Mouse (Mus musculus) regulatory T cell (primary cell): ENCODE measurements around the gene Ufsp2.

Experiments
- in situ Hi-C: fragments of 300-600 bp; cut with MboI, MseI; formaldehyde crosslinking; loops from one replicate; pipeline ENCODE4 v1.15.1; 2025; ENCODE audit warnings: high pct_unique_total_duplicates

Gene Ufsp2

DNA sequence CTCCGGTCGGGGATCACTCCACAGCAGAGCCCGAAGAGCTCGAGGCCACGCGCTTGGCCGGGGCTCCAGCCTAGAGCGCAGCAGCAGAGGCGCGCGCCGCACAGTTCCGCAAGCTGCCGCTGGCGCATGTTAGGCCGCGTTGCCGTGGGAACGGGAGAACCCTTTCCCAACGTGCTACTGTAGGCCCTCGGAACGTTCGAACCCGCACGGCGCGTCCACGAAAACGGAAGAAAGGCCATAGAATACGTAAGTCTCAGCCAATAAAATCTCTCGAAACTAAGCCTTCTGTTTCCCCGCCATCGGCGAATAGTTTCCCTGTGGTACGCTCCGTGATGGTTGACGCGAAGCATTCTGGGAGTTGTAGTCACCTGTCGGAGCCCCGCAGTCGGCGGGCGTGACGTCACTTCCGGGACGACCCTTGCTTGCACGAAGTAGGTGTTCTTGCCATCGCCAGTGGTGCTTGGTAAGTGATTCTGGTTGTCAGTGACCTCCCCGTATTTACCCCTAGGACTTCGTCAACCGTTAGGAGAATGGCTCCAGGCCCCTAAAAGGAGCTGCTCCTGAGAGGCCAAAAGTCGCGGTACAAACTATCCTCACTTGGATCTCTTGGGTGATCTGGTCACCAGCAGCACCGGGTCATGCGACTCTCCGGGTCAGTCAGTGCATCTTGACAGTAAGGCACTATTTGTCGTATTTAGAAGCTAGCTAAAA lies at the start of gene Ufsp2, which contains the start of gene 1700029J07Rik:
Gene Ufsp2, plus strand, starts transcription at position 403 of the 711 bp plus-strand sequence.
Gene 1700029J07Rik, minus strand, starts transcription at position 127 of the 711 bp plus-strand sequence.
- in situ Hi-C loops, result loop anchor here (5.0 to 25.0 kb wide), 4 partner anchors 170 to 1562 kb away; partner anchors contain the start of genes Acsl1, Rwdd4a and Trappc11

DNA sequence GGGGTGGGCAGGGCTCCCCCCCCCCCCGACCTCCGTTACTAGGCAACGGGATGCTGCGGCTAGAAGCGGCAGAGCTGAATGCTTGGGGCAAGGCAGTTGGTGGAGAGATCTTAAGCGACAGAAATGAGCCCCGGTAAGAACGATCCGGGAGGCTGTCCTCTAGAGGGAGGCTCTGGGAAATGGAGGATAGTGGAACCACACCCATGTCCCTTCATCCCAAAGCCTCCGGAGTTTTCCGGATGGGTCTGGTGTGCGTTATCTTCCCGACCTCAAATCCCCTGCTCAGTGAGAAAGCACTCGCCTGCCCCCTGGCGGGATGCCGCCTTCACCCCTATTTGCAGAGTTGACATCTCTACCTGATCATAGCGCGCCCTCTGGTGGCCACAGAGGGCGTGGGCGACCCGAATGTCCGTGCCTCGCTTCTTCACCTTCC lies 40.7 kb upstream of the Ufsp2 start, which contains the start of gene Ccdc110:
Gene Ccdc110, plus strand, starts transcription at position 38 of the 433 bp plus-strand sequence.
- in situ Hi-C loops, result loop anchor here (5.0 to 25.0 kb wide), 3 partner anchors 122 to 597 kb away; partner anchors contain the start of gene Cyp4v3

DNA sequence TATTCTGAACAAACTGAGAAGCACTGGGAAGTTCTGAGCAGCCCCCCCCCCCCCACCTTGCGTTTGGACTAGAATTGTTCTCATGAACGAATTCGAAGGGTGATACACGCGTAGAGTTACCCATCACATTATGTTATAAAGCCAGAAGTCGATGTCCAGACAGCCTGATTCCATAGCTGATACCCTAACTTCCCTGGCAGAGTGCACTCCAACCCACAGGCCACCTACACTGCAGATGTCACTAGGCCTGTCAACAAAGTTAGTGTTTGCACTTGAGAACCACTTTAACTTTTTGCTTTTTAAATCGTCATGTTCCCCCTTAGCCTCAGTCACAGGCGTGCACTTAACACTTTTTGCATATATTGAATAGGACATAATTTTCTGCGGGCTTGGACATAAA lies 38.3 kb upstream of the Ufsp2 start:
- in situ Hi-C loops, result loop anchor here (25.0 kb wide), 1 partner anchor 600 kb away; the partner anchor contains the start of gene Cyp4v3

DNA sequence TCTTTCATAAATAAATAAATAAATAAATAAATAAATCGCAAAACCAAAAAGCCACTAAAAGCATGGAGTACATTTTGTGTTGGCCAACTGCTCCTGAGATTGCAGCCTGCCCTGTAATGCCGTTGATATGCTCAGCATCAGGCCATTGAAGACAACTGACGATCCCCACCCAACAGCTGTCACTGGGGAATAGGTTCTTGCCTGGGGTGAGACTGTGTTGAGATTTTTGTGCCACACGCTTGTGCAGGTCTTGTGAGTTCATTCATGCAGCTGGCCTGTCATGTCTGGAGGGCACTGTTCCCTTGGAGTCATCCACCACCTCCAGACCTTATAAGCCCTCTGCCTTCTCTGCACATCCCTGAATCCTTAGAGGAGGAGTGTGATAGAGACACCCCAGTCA lies 29.0 kb upstream of the Ufsp2 start:
- in situ Hi-C loops, result loop anchor here (25.0 kb wide), 1 partner anchor 609 kb away; the partner anchor contains the start of gene Cyp4v3

DNA sequence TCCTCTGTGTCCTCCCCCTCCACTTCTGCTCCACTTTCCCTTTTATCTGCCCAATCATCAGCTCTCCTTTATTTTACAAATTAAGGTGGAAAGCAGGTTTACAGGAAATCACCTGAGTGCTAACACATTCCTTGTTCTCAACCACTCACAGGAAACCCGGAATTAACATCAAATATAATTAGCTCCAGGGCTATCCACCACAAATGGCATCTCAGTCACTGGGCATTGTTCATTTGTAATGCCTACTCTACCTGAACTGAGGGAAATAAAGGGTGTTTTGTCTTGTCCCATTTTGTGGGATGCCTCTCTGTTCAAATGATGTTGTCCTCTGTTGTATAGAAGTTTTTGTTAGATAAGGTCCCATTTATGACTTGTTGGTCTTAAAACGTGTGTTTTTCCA lies 24.7 kb upstream of the Ufsp2 start:
- in situ Hi-C loops, result no loop called here

DNA sequence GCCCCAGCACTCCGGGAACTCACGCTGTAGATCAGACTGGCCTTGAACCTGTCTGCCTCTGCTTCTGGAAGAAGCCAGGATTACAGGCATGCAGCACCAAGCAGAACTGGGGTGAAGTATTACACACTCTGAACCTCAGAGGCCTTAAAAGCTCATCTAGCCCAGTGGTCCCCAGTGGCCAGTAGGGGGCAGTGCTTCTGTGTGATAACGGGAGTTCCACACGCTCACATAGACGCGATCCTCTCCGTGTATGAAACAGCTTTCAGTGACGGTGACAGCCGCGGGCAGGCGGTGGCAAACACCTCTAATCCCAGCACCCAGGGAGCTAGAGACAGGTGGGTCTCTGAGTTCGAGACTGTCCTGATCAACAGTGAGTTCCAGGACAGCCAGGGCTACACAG lies 4.4 kb upstream of the Ufsp2 start:
- in situ Hi-C loops, result loop anchor here (10.0 kb wide), 2 partner anchors 174 to 504 kb away; partner anchors contain the start of gene Acsl1

DNA sequence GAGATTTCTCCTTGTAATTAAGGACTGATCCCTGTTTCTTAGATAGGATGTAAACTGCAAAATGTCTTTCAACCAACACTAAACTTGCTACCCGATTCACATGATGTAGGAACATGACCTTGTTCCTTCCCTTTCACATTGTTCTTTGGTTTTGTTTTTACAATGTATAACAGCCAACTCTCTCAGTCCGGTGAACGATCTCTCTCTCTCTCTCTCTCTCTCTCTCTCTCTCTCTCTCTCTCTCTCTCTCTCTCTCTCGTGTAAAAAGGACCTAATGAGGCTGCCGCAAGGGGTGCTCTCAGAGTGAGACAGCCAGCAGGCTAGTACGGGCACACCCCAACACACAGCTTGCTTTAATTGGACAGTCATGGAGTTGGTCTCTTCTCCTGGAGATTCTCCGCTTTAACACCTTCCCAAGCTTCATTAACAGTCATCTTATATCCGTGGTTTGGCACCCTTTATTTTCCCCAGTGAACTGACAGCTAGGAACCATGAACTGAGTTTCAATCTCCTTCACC lies 1.3 kb upstream of the Ufsp2 start:
- in situ Hi-C loops, result loop anchor here (10.0 kb wide), 2 partner anchors 171 to 501 kb away; partner anchors contain the start of gene Acsl1

DNA sequence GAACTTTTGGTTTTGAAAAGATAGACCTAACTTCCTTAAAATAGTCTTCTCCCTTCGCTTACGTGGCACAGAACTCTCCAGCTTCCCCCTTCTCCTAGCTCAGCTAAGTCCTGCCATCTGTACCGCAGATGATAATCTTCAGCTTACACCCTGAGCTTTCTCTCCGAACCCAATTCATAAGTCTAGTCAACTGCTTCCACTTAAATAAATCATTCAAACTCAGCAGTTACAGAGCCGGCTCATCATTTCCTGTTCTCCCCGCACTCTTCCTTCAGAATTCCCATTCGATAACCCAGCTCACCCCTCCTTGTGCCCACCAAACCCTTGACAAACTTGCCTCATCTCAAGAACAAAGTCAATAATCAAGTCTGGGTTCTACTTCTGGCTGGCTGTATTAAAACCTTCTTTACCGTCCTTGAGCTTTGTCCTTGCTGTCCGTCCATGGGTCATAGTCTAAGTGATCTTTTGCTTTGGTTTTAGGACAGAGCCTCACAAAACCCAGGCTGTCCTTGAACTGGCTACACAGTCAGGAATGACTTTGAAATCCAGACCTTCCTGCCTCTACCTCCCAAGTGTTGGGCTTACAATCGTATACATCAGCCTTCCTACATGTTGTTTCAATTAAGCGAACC lies 625 bp downstream of the Ufsp2 start:
- in situ Hi-C loops, result loop anchor here (5.0 to 25.0 kb wide), 4 partner anchors 169 to 1561 kb away; partner anchors contain the start of genes Acsl1, Rwdd4a and Trappc11

DNA sequence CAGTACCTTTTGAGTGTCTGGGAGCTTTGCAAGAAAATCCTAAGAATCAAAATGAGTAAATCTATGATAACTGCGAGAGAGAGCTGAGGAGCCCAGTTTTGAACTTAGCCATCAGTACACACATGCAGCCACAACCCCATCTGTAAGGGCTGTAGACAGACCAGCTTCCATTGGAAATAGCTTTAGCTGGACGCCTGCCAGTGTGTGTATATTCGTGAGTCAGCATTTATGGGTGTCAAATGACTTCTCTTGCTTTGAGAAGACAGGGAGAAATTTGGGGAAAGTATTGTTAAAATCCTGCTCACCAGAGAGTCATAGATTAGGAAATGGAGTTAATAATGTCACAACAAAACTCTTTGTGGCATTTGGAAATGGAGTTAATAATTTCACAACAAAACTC lies 11.3 kb downstream of the Ufsp2 start:
- in situ Hi-C loops, result loop anchor here (25.0 kb wide), 1 partner anchor 1551 kb away; the partner anchor contains the start of genes Rwdd4a and Trappc11

DNA sequence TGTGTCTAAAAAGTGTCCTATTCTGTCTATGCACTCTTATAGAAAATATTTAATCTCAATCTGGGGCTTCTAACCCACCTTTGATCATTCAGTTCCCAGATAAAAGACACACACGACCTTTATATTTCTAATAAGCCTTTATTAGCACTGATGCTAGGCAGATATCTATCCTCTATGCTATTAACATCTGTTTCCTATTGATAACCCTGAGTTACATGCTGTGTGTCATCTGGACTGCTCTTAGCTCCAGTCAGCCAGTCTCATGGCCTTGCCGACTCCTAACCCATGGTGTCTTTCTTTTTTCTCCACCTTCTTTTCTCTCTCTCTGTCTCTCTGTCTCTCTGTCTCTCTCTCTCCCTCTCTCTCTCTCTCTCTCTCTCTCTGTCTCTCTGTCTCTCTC lies 12.9 kb downstream of the Ufsp2 start:
- in situ Hi-C loops, result loop anchor here (25.0 kb wide), 1 partner anchor 1549 kb away; the partner anchor contains the start of genes Rwdd4a and Trappc11

DNA sequence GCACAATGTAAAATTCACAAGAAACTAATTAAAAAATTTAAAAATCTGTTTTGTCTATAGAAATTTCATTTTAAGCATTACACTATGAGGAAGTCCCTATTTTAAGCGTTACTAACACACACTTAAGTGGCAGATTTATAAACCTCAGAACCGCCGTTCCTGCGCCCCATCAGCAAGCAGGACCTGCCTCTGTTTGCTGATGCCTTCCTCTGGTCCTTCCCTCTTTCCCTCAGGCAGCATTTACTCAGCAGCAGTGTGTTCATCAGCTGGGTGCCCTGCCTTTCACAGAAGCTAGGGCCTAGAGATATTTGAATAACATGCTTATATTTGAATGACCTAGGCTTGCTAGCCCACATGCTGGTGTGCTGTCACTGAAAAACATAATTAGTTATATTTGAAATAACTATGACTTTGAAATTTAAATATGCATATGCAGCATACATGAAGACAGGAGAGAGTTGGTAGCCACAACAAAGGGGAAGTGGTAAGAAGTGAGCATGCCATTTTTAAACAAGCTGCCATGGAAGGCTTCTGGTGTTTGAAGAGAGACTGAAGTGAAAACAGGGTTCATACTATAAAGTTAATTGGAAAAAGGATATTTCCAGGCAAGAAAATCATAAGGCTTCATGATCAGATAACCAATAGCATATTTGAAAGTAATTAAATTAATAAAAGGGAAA lies 15.4 kb downstream of the Ufsp2 start:
- in situ Hi-C loops, result loop anchor here (10.0 to 25.0 kb wide), 2 partner anchors 1547 to 1714 kb away; partner anchors contain the start of genes Rwdd4a and Trappc11

DNA sequence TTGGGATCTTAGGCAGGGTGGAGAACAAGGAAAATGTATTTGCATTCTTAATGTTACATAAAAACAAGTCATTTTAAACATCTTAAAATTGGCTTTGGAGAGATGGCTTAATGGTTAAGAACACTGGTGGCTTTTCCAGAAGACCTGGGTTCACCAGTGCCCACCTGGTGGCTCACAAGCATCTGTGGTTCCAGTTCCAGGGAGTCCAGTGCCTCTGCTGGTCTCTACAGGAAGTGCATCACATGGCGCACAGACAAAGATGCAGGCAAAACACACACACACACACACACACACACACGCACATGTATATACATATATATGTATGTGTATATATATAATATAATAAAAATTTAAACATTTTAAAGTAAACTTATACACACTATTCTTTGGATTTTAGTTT lies 18.8 kb downstream of the Ufsp2 start:
- in situ Hi-C loops, result loop anchor here (10.0 to 25.0 kb wide), 2 partner anchors 1543 to 1711 kb away; partner anchors contain the start of genes Rwdd4a and Trappc11

DNA sequence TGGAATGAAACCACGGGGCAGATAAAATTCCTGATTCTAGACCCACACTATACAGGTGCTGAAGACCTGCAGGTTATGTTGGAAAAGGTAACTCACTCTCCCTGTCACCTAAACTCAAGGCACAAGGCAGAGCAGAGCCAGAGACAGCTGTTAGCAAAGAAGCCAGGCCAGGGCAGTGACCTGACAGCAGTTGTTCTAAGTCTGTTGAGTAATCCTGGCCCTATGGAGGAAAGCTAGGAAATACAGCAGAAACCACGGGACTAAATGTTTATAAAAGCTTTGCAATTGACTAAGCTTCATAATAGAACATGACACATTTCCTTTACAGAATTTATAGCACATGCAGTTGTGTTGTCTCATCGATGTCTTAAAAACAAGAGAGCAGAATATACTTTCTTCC lies 20.2 kb downstream of the Ufsp2 start:
- in situ Hi-C loops, result loop anchor here (10.0 to 25.0 kb wide), 2 partner anchors 1542 to 1709 kb away; partner anchors contain the start of genes Rwdd4a and Trappc11

DNA sequence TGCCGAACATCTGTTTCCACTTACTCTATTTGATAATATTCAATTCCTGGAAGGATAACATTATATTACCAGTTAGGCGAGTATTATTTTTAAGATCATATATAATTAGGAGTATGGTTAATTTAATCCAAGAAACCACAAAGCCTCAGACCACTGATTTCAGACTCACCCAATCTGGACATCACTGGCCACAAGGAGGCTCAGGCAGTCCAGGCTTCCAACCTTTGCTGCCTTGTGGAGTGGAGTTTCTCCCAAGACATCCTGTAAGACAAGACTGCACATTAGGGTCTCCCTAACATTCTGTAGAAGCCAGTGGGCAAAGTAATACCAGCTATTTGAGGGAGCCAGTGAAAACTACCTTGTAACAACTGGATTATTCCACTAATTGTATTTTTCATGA lies 22.9 kb downstream of the Ufsp2 start:
- in situ Hi-C loops, result loop anchor here (10.0 to 25.0 kb wide), 2 partner anchors 1539 to 1707 kb away; partner anchors contain the start of genes Rwdd4a and Trappc11

DNA sequence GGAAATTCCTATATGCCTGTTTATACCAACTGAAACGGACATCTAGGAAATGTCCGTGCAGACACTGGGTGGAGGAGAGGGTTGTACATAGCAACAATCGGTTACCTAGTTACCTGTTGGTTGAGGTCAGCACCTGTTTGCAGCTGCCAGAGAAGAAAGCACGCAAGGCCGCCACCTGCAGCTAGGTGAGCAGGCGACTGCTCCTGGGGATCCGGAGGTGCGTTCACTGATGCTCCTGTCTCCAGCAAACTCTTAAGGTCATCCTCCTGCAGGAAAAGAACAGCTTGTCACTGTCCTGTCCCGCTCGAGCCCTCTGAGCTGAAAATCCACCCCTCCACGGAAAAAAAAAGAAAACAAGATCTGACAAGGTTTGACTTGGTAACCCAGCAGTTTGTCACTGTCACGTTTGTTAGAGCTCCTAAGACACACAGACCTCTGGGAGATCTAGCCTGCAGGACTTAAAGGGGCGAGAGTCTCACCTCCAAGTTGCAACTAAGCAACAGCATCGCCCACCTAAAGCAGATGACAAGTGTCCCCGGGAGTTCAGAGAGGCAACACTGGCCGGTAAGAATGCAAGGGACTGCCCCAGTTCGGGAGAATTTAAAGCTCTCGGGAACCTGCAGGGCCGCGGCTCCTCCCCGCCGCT lies 23.9 kb downstream of the Ufsp2 start, which contains the start of gene Lrp2bp:
Gene Lrp2bp, plus strand, starts transcription at position 166 of the 646 bp plus-strand sequence.
- in situ Hi-C loops, result loop anchor here (10.0 to 25.0 kb wide), 2 partner anchors 1538 to 1706 kb away; partner anchors contain the start of genes Rwdd4a and Trappc11

DNA sequence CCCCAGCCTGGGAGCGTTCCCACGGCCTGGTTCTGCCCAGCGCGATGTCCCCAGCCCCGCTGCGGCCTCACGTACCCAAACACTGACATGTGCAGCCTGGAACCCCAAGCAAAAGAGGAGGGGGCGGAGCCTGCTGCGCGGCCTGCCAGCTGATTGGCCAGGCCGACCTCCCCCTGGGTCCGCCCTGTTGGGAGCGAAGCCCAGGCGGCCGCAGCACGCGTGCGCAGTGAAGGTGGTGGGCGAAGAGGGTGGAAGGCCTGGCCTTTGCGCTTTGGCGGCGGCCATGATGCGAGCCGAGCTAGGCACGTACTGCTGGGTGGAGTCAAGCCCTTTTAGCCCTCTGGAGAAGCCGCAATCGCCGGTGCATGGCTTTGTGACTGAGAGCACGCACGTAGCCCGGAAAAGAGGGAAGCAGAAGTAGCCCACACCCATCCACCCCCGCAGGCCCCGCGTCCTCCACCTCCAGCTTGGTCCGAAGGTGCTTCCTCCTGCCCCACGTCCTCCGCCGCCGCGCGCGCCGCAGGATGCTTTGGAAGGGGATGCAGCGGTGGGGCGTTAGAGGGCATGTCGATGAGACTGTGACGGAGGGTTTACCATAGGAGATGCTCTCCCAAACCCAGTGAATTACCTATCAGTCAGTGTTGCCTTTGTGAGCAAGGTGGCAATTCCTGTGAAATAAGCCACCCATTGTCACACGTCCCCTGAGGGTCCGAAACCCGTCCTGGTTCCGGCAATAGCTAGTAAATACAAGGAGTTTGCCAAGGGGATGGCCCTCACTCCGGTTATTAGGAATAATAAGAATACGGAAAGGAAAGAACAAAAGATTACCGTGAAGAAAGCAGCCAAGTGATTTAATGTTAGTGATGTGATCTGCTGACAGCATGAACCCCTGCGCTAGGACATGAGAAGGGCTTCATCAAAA lies 24.7 kb downstream of the Ufsp2 start:
- in situ Hi-C loops, result loop anchor here (10.0 to 25.0 kb wide), 2 partner anchors 1537 to 1705 kb away; partner anchors contain the start of genes Rwdd4a and Trappc11

DNA sequence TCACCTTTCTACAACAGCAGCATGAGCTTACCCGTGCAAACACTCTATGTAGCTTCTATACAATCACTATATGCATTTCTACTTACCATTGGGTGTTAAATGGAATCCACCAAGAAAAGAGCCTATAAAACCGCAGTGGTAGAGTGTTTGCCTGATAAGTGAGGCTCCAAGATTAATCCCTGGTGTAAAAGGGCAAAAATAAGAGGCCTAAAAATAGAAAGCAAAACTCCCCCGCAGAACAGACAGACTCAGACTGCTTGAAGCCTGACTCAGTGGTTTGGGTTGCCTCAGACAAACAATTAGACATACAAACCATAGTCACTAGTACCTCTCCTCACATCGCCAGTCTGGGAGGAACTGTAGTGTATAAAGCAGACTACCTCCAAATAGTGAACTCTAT lies 30.3 kb downstream of the Ufsp2 start, which contains the start of gene Ankrd37:
Gene Ankrd37, minus strand, starts transcription at position 112 of the 400 bp plus-strand sequence.
- in situ Hi-C loops, result no loop called here

DNA sequence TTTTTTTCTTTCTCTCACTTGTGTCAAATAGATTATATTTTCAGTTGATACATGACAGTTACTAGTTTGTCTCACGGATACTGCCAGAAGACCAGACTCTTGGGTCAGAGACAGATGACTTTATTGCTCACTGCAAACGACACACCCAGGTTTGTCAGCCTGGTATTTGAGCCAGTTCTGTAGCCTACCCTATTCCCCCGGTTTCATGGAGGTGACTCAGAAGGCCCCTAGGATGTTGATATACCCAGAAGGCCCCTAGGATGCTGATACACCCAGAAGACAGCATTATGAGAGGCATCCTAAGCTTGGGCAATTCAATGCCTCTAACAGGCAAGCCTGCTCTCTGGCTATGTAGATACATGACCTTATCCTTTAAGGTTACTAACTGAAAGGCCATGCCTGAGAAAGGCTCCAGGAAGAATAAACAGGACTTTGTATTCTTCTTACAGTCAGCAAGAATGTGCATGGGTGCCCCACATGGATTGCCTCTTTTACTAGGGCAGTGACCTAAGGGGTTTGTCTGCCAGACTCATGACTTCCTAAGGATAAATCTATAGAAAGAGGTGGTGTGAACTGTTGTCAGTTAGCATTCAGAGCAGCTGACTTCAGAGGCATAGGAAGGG lies 31.8 kb downstream of the Ufsp2 start:
- in situ Hi-C loops, result no loop called here
